Mouse (Mus musculus): ENCODE measurements around the gene Bok.

- no peak for TF ChIP-seq GATA1 (IDR thresholded peaks at IDR 0.05; ENCODE audit: low read length)
- TF ChIP-seq TAL1 (IDR thresholded peaks at IDR 0.05; ENCODE audit: low read length), result no peak
Measured at GRCm38 (mm10) chr1:93704341-93704740, 18.9 kb downstream of the Bok start.

Measured in erythroblast, embryonic 14.5 days (primary cell).